In genomic region chr1:118825467-118826219, GRCm38 (mm10) we compare ENCODE assay signal across 8 mouse cellular contexts.
DNase-seq lines count a peak whose midpoint lies in the region; ATAC-seq and TF ChIP-seq lines count a peak whose summit lies in the region.

No protein-coding gene starts in this region.

- no peak overlapping the region for H3K4me3 ChIP-seq in lung, embryonic 15.5 days
- no peak overlapping the region for H3K4me3 ChIP-seq in heart, embryonic 14.5 days (ENCODE audit: control insufficient read depth in 1 of 2, insufficient read depth in 1 of 2, low read depth in 1 of 2, low read length in 2 of 2)
- H3K4me3 ChIP-seq in myocyte = no peak overlapping the region

- no peak overlapping the region for H3ac ChIP-seq in myocyte (ENCODE audit: control insufficient read depth, insufficient read length)

- no peaks in the 10 kb centered on the region for H3K79me2 ChIP-seq in myocyte (ENCODE audit: control insufficient read depth, insufficient read depth)

- no peak overlapping the region for H3K9ac ChIP-seq in lung, embryonic 15.5 days
- H3K9ac ChIP-seq in heart, embryonic 14.5 days (ENCODE audit: low read length) = no peak overlapping the region

- H3K4me2 ChIP-seq in lung, embryonic 15.5 days = no peak overlapping the region
- H3K4me2 ChIP-seq in heart, embryonic 14.5 days (ENCODE audit: low read length) = peak overlapping the region; percentile 16; the same call in 1 of the 2 replicates
- H3K4me2 ChIP-seq in myocyte (ENCODE audit: low read depth) = peak overlapping the region; percentile 40

- DNase-seq in adrenal gland, postnatal 10 days = peak; percentile 31
- DNase-seq in adrenal gland, adult 8-10 months = no peak
- no peak for DNase-seq in lung, postnatal 14 days
- DNase-seq in spleen, postnatal 4 days (ENCODE audit: low spot score in 2 of 2) = no peak
- DNase-seq in spleen, postnatal 14 days (ENCODE audit: low spot score in 2 of 2) = no peak

- no peaks in the 10 kb centered on the region for H3K36me3 ChIP-seq in lung, embryonic 15.5 days
- no peaks in the 10 kb centered on the region for H3K36me3 ChIP-seq in heart, embryonic 14.5 days (ENCODE audit: control insufficient read depth, insufficient read depth, low read length)
- no peaks in the 10 kb centered on the region for H3K36me3 ChIP-seq in myocyte (ENCODE audit: control insufficient read depth, insufficient read depth)

- ATAC-seq in lung, embryonic 15.5 days (ENCODE audit: borderline replicate concordance, extremely low read depth, low FRiP score, low TSS enrichment) = peak; percentile 39; the same call in 1 of the 2 replicates
- peak; percentile 73; the same call in 1 of the 2 replicates for ATAC-seq in heart, embryonic 14.5 days (ENCODE audit: insufficient number of reproducible peaks, insufficient read depth, low FRiP score, low read depth)

- H3K27ac ChIP-seq in lung, embryonic 15.5 days = no peak overlapping the region
- peak overlapping the region; percentile 15 to 25; a peak in 3 of 4 replicates for H3K27ac ChIP-seq in heart, embryonic 14.5 days (replicated peaks in 1 of 2; ENCODE audit: control insufficient read depth in 1 of 2, insufficient read depth in 1 of 2, low read depth in 2 of 2, low read length in 2 of 2)

- no peak for TF ChIP-seq POLR2A in myocyte (IDR thresholded peaks at IDR 0.05; ENCODE audit: insufficient read length, low read depth)

- 0 out of 2 replicates have a peak, but pooled peaks cover 4% of the 10 kb centered on the region for H3K9me3 ChIP-seq in lung, embryonic 15.5 days
- H3K9me3 ChIP-seq in heart, embryonic 14.5 days (ENCODE audit: control insufficient read depth, low read length) = 0 out of 2 replicates have a peak, but pooled peaks cover 2% of the 10 kb centered on the region

- 57% methylated on average over 31 of the region's 31 CpGs for WGBS in lung, embryonic 15.5 days
- 51% methylated on average over 31 of the region's 31 CpGs for WGBS in heart, embryonic 14.5 days

- H3K4me1 ChIP-seq in lung, embryonic 15.5 days = no peaks in the 10 kb centered on the region; the same call in 1 of the 2 replicates
- H3K4me1 ChIP-seq in heart, embryonic 14.5 days (ENCODE audit: control insufficient read depth in 2 of 2, insufficient read depth in 2 of 2, low read length in 2 of 2) = peaks cover 0 to 7% of the 10 kb centered on the region in 2 experiments; a peak in 1 of 4 replicates

- H3K27me3 ChIP-seq in lung, embryonic 15.5 days = no peaks in the 10 kb centered on the region
- no peaks in the 10 kb centered on the region for H3K27me3 ChIP-seq in heart, embryonic 14.5 days (ENCODE audit: control insufficient read depth, insufficient read depth, low read length)
- no peaks in the 10 kb centered on the region for H3K27me3 ChIP-seq in myocyte (ENCODE audit: control insufficient read depth, insufficient read depth, insufficient read length)

TF ChIP-seq in myocyte, 11 proteins besides CTCF, POLR2A, EP300 and RAD21:
- TF ChIP-seq REST (IDR thresholded peaks at IDR 0.05; ENCODE audit: insufficient read depth, insufficient read length) (no peak), SRF (IDR thresholded peaks at IDR 0.05; ENCODE audit: control insufficient read depth, insufficient read length, low read depth) (no peak), MYOG (IDR thresholded peaks at IDR 0.05; ENCODE audit: control insufficient read depth in 1 of 3, insufficient read depth in 1 of 3, insufficient read length in 2 of 3, low read depth in 2 of 3) (no peak), TCF12 (IDR thresholded peaks at IDR 0.05; ENCODE audit: insufficient read depth, poor library complexity, severe bottlenecking) (no peak), POLR2AphosphoS2 (IDR thresholded peaks at IDR 0.05; ENCODE audit: insufficient read length, low read depth) (no peak), MAX (IDR thresholded peaks at IDR 0.05; ENCODE audit: low read depth) (no peak), USF1 (IDR thresholded peaks at IDR 0.05; ENCODE audit: low read depth) (no peak)
TF ChIP-seq in myocyte: peak in this region for 0.
